Mouse (Mus musculus) embryonic fibroblast, embryonic 13.5 days (primary cell): ENCODE measurements around the gene Trpv2. TPM values are rescaled to one million over a fixed set of nuclear protein-coding genes. Genes with fewer than 3 reads are reported as not detected.

ENCODE experiments used
- H3K27ac ChIP-seq: 2 replicates; pipeline ENCODE4 v1.5.1; 2012; ENCODE audit warnings: low read length, control low read depth, inconsistent platforms; ENCODE audit not compliant: insufficient read depth
- H3K4me1 ChIP-seq: 2 replicates; pipeline ENCODE4 v1.6.1; 2011; ENCODE audit warnings: low read length; ENCODE audit not compliant: control insufficient read depth, insufficient read depth
- H3K4me3 ChIP-seq: 2 replicates; pipeline ENCODE4 v1.5.1; 2011; ENCODE audit warnings: mild to moderate bottlenecking, control low read depth, low read length; ENCODE audit not compliant: insufficient read depth
- CTCF ChIP-seq: IDR thresholded peaks from 2 replicates; pipeline ENCODE4 v1.5.1; 2011; ENCODE audit warnings: mild to moderate bottlenecking, control low read depth, low read length, moderate library complexity, borderline replicate concordance; ENCODE audit not compliant: insufficient read depth
- POLR2A ChIP-seq: IDR thresholded peaks from 2 replicates; pipeline ENCODE4 v1.6.1; 2011; ENCODE audit warnings: low read depth, mild to moderate bottlenecking, control low read depth, low read length, moderate library complexity
- polyA plus RNA-seq: library from polyadenylated mRNA; stranded (reverse); fragments of >200 nt; gene quantifications from 2 replicates; pipeline ENCODE4 v1.2.4, GENCODE M21; 2011; ENCODE audit warnings: low read depth; ENCODE audit not compliant: missing spikeins, insufficient read length

Gene Trpv2
- polyA plus RNA-seq, 1 experiment: 9.6 TPM

DNA sequence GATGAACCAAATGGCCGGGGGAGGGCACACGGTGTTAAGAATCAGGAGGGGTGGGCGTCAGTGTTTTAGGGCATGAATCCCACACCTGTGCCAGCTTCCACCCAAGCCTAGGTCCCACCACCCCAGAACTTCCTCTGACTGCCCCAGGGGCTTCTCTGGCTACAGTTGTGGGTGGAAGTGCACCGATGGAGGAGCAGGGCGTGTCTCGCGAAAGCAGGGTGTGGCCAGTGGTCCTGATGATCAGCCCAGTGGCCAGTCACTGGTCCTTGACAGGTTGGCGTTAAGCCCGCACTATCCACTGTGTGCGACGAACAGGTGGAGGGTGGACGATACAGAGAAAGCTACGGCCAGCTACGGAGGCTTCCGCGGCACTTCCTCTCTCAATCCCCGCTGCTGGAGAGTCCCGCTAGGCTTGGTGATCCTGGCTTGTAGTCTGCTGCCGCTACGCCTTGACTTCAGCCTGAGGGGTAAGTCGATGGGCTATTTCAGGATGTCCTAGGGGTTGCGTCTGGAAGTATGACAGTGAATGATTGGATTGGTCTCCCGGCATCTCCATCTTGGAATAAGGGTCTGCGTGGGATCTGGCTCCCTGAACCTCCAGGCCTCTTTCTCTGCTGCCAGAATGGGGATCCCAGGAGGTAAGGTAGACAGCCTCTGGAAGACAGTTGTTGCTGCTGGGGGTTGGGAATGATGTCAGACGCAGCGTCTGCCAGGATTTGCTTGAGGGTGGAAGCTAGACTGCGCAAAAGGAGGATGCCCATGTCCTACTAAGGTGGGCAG, 1.6 kb downstream of the Trpv2 start:
- peak overlapping the region; percentile 41 for H3K4me3 ChIP-seq
- no peak for TF ChIP-seq CTCF
- TF ChIP-seq POLR2A: peak; percentile 31
- H3K4me1 ChIP-seq: no peaks in the 10 kb centered on the region
- no peak overlapping the region for H3K27ac ChIP-seq

DNA sequence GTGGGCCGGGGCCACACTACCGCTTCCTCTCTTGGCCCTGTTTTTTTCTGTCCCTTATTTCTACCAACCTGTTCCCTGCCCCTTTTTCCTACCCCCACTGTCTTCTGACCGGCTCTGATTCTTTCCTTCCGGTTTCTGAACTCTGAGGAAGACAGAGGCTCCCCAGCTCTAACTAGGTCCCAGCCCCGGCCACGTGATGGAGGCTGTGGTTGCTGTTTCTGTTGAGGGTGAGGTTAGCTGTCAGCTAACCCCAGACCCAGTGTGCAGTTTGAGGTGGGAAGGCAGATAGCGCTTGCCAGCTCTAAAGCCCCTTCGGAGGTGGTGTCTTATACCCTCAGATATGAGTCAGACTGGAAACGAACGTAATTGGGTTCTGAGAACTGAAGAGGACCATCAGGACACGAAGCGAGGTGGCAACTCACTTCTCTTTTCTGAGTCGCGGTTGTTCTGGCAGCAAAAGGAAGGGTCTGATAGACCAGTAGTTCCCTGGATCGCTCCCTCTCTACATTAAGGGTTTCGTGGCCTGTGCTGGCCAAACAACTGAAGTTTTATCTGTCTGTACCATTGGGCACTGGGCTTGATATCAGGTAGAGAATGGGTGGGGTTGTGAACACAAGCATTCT, 2.4 kb downstream of the Trpv2 start:
- no peaks in the 10 kb centered on the region for H3K4me1 ChIP-seq
- no peak overlapping the region for H3K27ac ChIP-seq
- no peak overlapping the region for H3K4me3 ChIP-seq
- TF ChIP-seq CTCF: no peak
- no peak for TF ChIP-seq POLR2A

DNA sequence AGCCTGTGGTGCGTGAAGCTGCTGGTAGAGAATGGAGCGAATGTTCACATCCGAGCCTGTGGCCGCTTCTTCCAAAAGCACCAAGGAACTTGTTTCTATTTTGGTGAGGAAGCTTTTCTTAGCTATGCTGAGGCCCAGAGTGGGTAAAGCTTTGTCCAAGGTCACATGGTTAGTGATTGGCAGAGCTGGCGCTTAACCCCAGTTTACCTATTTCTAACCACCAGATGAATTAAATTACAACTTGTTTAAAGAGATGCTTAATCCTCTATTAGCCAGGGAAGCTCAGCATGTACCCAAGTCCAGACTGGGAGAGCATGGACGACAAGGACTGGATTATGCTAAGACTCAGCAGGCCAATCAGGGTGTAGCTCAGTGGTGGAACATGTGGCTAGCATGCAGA, 8.7 kb downstream of the Trpv2 start:
- no peak for TF ChIP-seq CTCF
- TF ChIP-seq POLR2A: no peak
- H3K27ac ChIP-seq: no peak overlapping the region
- no peak overlapping the region for H3K4me3 ChIP-seq
- no peaks in the 10 kb centered on the region for H3K4me1 ChIP-seq

DNA sequence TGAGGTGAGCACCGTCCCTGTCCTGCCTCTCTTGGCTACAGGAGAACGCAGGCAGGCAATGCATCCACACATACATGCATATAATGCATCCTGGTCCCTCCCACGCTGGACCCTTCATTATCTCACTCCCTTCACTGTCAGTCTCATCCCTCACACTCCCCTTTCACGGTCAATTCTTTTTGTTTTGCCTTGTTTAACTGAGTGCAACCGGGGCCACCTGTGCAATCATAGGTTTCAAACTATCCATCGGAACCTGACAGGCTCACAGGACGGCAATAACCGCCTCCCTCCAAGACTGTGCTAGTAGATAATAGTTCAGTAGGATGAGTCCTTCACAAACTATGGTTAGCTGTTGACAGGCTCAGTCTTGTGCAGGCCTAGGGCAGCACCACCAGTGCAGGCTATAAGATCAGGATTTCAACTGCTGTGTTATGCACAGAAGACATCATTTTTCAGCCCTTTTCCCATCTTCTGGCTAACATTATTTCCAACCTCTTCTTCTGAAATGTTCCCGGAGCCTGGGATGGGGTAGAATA, 10.5 kb downstream of the Trpv2 start:
- Histone ChIP-seq H3K4me1 (no peaks in the 10 kb centered on the region), H3K27ac (no peak overlapping the region), H3K4me3 (no peak overlapping the region)
- TF ChIP-seq POLR2A (no peak), CTCF (no peak)

DNA sequence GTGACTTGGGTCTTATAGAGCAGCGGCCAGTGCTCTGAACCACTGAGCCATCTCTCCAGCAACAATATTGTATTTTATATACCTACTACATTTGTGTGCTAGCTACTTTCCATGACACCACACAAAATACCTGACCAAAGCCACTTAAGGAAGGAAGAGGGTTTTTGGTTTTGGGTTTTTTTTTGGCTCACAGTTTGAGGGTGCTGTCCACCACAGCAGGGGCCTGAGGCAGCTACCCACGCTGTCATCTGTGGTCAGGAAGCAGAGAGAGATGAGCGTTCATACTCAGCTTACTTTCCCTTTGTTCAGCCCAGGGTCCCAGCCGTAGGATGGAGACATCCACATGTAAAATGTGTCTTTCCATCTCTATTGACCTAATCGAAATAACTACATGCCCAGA, 12.7 kb downstream of the Trpv2 start:
- Histone ChIP-seq H3K4me3 (no peak overlapping the region), H3K27ac (no peak overlapping the region), H3K4me1 (no peaks in the 10 kb centered on the region)
- TF ChIP-seq CTCF: no peak
- TF ChIP-seq POLR2A: no peak

DNA sequence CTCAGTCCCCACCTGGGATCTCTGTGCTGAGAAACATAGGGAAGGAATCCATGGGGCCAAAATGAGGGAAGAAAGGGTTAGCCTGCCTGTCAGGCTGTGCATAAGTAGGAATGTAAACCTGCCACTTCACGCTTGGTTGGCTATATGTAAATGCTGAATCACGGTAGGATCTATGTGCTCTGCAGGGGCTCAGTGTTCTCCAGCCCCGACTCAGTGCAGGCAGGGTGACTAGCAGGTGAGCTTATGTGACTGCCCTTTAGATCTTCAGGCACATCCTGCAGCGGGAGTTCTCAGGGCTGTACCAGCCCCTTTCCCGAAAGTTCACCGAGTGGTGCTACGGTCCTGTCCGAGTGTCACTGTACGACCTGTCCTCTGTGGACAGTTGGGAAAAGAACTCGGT, 15.1 kb downstream of the Trpv2 start:
- H3K27ac ChIP-seq: no peak overlapping the region
- TF ChIP-seq CTCF: no peak
- TF ChIP-seq POLR2A: no peak
- H3K4me3 ChIP-seq: no peak overlapping the region
- no peaks in the 10 kb centered on the region for H3K4me1 ChIP-seq

DNA sequence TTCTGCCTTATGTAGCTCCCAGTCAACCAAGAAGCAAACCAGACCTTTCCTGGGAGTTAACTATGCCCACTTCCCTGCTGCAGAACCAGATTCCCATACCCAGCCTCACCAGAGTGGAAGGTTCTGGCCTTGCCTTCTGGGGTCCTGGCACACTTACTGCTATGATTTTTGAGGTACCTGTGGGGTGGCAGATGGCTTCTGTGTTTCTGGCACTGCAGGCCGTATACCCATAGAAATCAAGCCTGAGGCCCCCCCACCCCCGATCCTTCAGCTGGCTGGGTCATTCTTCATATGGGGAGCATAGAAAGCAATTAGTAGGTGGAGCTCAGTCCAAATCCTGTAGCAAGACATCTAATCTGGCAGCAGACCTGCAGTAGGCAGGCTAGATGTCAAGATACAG, 16.7 kb downstream of the Trpv2 start:
- Histone ChIP-seq H3K4me1 (no peaks in the 10 kb centered on the region), H3K27ac (no peak overlapping the region), H3K4me3 (no peak overlapping the region)
- TF ChIP-seq POLR2A (no peak), CTCF (no peak)

DNA sequence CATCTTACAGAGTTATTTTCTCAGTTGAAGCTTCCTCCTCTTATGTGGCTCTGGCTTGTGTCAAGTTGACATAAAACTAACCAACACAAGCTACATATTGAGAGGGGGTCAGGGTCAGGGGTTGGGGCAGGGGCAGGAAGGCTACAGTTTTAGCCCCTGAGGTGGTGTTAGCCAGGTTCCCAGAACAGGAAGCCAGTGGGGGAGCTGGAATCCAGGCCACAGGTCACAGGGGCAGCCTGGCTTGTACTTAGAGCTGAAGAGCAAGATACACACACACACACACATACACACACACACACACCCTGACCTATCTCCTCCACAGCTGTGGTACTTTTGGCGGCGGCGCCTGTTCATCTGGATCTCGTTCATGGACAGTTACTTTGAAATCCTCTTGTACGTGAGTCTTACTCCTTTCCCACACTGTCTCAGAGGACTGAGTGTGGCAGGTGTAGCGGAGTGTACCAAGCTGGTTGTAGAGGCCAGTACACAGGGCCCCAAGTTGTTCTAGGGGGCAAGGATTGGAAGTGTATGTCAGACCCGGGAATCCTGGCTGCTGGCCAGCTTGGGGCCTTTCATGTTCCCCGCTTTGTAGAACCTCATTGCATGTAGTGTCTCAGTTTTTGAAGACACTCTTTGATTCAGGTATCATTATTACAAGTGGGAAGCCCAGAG, 17.8 kb downstream of the Trpv2 start:
- Histone ChIP-seq H3K4me1 (no peaks in the 10 kb centered on the region), H3K4me3 (no peak overlapping the region), H3K27ac (no peak overlapping the region)
- TF ChIP-seq CTCF: no peak
- TF ChIP-seq POLR2A: no peak

DNA sequence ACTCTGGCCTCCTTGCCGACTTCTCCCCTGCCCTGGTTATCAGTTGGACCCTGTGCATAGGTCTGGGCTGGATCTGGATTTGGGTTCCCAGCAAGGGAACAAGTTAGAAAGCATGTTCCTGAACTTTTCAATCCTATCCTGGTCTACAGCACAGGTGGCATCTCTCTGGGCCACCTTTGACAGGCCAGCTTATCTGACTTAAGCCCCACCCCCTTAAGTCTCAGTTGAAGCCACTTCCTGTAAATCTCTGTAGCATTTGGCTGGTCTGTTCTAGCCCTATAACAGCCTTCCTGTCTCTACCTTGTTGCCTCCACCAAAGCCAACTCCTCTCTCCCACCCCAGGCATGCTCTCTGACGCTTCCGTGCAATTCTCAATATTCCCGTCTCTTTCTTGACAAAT, 24.3 kb downstream of the Trpv2 start:
- H3K4me3 ChIP-seq: no peak overlapping the region
- TF ChIP-seq CTCF (no peak), POLR2A (no peak)
- H3K4me1 ChIP-seq: no peaks in the 10 kb centered on the region
- H3K27ac ChIP-seq: no peak overlapping the region
